Mouse (Mus musculus) liver, postnatal 0 days (tissue): ENCODE data around the gene Atg5.

ENCODE experiments used
- CTCF ChIP-seq: sonication (generic); IDR thresholded peaks from 2 replicates; pipeline ENCODE4 v1.5.1; 2016; ENCODE audit warnings: antibody characterized with exemption, low read depth
- EP300 ChIP-seq: IDR thresholded peaks from 2 replicates; pipeline ENCODE4 v1.6.1; 2016; ENCODE audit warnings: antibody characterized with exemption, low read depth, mild to moderate bottlenecking

- TF ChIP-seq CTCF, result no peak
- no peak for TF ChIP-seq EP300
Measured at GRCm38 (mm10) chr10:44380476-44381208, 112.5 kb downstream of the Atg5 start.
